7 mouse cellular contexts compared by ENCODE assay signal in genomic region chr7:133088830-133089261, GRCm38 (mm10). TPM values are rescaled to one million over a fixed set of nuclear protein-coding genes. Genes with fewer than 3 reads are reported as not detected.
DNase-seq lines count a peak whose midpoint lies in the region; ATAC-seq lines count a peak whose summit lies in the region.

No protein-coding gene starts in this region.

- ATAC-seq in limb, embryonic 12.5 days (ENCODE audit: insufficient number of reproducible peaks, insufficient read depth, low FRiP score, low TSS enrichment, low read depth), result no peak
- no peak for ATAC-seq in megakaryocyte-erythroid progenitor cell, adult 5-6 weeks (replicated peaks; ENCODE audit: low FRiP score, low TSS enrichment, poor library complexity, severe bottlenecking)

- no peak overlapping the region for H3K4me2 ChIP-seq in limb, embryonic 12.5 days

- H3K4me1 ChIP-seq in limb, embryonic 12.5 days (replicated peaks), result peaks cover 27% of the 10 kb centered on the region

- peak overlapping the region; percentile 45; the same call in 1 of the 2 replicates for H3K27ac ChIP-seq in limb, embryonic 12.5 days

- H3K4me3 ChIP-seq in limb, embryonic 12.5 days (replicated peaks), result no peak overlapping the region

- WGBS in limb, embryonic 12.5 days, result 68% methylated on average over 11 of the region's 11 CpGs

- H3K27me3 ChIP-seq in limb, embryonic 12.5 days, result no peaks in the 10 kb centered on the region

- no peak overlapping the region for H3K9ac ChIP-seq in limb, embryonic 12.5 days (replicated peaks)

- no peaks in the 10 kb centered on the region for H3K9me3 ChIP-seq in limb, embryonic 12.5 days

- DNase-seq in adrenal gland, adult 8-10 months, result peak; percentile 46
- peak; percentile 80 for DNase-seq in cerebellum, adult 9-11 months
- DNase-seq in gastrocnemius, postnatal 4 days (ENCODE audit: low spot score in 2 of 2), result peak; percentile 49 to 65
- DNase-seq in kidney, adult 9 months, result peak; percentile 67
- peak; percentile 66 for DNase-seq in ovary, adult 18-20 months (ENCODE audit: low spot score)

- H3K36me3 ChIP-seq in limb, embryonic 12.5 days, result peaks cover 7% of the 10 kb centered on the region; the same call in 1 of the 2 replicates

RNA-seq across cellular contexts. Expression of gene Fgfr2, which starts 34.3 kb away (rescaled TPM):
- total RNA-seq in adrenal gland, adult 8-10 months (2022), result 100 to 1,000 TPM; 193 to 471 (median 262) TPM
- total RNA-seq in gastrocnemius, postnatal 4 days (2021), result 1 to 10 TPM; 6.5 to 8.0 TPM
- polyA plus RNA-seq in limb, embryonic 12.5 days (2016; fragmentation: Nextera tagmentation; extraction: Ambion mirVana), result 112 and 123 TPM in 2 replicates
- total RNA-seq in megakaryocyte-erythroid progenitor cell, adult 5-6 weeks (2014; fragmentation: Nextera tagmentation), result not detected in 2 replicates
- not detected in 2 replicates for total RNA-seq in megakaryocyte-erythroid progenitor cell, adult 5-6 weeks (2017)

RNA-seq across cellular contexts. Expression of gene Ctbp2, which starts 35.3 kb away (rescaled TPM):
- total RNA-seq in adrenal gland, adult 8-10 months (2022), result 10 to 100 TPM; 60.6 to 88.6 (median 73.7) TPM
- total RNA-seq in gastrocnemius, postnatal 4 days (2021), result 10 to 100 TPM; 46.8 to 57.3 TPM
- polyA plus RNA-seq in limb, embryonic 12.5 days (2016; fragmentation: Nextera tagmentation; extraction: Ambion mirVana), result 105 and 110 TPM in 2 replicates
- total RNA-seq in megakaryocyte-erythroid progenitor cell, adult 5-6 weeks (2014; fragmentation: Nextera tagmentation), result 15.2 and 23.9 TPM in 2 replicates
- 22.0 and 44.7 TPM in 2 replicates for total RNA-seq in megakaryocyte-erythroid progenitor cell, adult 5-6 weeks (2017)

Comparison
In these comparisons a context has a peak if more than half of its experiments do, and no peak if none do; other contexts are left out.
1. RNA of gene Fgfr2, which starts 34.3 kb away (total RNA-seq): 193 to 471 TPM in adrenal gland, adult 8-10 months; 6.5 to 8.0 TPM in gastrocnemius, postnatal 4 days and not detected in megakaryocyte-erythroid progenitor cell, adult 5-6 weeks; every median in the first group is over 10 times any median in the second.
2. Peak in every context shown above with its lines, with median percentiles within 50 percentile points of each other: DNase-seq.